Mouse (Mus musculus): ENCODE results near the gene Lysmd3. TPM values are rescaled to one million over a fixed set of nuclear protein-coding genes. Genes with fewer than 3 reads are reported as not detected.
A peak's percentile ranks its signal among the peaks of the same experiment; 100 is the strongest.

The Lysmd3 gene
- total RNA-seq, 2 experiments from 2014 or later = 14.4 to 15.9 TPM

DNA sequence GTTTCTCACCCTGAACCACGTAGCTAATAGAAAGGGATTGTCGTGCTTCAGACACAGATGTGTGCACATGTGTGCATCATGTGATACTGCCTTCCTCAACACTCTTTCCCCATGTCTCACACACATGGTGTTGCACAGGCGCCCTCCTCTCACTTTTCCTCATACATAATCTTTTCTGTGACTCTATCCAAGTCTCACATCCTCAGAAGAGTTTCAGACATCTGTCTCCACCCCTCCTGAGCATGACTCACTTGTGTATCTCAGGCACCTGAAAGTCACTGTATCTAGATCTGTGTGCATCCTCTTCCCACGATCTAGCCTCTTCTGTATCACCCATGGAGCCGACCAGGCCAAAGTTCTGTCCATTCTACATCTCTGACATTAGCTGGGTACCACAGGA is 10.2 kb downstream of the Lysmd3 start:
- no peak for DNase-seq

DNA sequence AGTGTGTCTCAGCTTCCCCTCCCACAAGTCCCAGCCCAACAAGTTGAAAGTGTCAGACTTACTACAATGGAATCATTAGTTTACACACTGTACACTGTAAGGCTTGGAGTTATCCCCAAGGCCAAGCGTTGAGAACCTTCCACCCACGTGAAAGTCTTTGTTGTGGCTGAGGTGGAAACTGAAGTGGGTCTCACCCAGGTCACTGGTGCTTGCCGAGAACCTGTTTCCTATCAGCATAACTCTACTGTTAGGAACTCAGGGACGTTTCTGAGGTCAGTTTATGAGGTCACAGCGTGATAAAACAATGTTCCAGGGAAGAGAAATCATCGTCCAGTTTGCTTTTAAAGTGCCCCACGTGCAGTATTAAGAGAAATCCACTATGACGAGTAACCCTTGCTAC is 17.9 kb downstream of the Lysmd3 start:
- DNase-seq = no peak

DNA sequence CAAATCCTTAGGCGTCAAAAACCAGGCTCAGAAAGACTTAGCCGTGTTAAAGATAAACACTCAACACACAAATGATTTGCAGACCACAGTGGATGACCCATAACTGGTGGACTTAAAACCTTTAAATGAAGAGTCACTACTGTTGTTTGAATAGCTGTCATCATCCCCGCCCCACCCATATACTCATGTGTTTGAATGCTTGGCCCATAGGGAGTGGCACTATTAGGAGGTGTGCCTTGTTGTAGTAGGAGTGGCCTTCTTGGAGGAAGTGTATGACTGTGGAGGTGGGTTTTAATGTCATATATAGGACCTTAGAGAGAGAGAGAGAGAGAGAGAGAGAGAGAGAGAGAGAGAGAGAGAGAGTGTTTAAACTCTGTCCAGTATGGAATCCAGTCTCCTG is 25.6 kb downstream of the Lysmd3 start:
- DNase-seq = no peak

DNA sequence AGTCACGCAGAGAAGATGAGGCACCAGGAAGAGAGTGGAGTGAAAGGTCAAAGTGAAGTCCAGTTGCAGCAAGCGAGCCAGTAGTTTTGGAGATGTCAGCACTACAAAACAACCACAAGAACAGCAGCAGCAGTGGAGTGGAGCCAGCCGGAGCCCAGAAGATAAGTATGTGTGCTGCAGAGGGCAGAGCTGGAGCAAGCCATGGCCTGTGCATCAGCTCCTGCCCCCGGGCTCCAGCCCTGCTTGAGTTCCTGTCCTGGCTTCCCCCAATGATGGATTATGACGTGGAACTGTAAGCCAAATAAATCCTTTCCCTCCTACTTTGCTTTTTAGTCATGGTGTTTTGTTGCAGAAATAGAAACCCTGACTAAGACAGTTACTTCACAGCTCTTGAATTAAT is 26.8 kb downstream of the Lysmd3 start:
- DNase-seq = no peak

DNA sequence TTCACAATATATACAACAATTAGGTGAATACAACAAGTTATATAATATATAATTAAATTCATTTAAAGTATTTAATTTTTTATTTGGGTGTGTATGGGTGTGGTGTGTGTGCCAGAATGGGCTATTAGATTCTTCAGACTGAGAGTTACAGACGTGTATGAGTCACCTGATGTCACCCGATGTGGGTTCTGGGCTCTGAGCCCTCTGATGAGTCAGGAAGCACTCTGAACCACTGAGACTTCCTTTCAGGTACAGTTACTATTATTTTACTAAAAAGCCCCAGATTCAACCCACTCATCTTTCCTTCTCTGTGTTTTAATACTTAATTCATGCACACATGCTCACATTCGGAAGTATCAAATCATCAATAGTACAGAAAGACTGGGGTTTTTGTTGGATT is 27.4 kb downstream of the Lysmd3 start:
- no peak for DNase-seq

DNA sequence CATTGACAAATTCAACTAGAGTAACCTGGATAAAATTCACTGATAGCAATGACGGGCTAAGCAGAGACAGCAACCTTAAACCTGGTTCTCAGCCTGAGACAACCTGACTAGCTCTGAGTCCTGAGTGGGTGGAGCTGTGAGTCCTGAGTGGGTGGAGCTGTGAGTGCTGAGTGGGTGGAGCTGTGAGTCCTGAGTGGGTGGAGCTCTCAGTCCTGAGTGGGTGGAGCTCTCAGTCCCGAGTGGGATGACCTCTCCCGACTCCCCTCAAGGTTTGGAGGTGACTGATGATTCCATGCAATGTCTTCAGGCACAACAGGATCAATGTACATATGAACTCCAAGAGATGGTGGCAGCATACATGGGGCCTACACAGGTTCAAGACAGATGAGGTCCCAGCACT is 32.1 kb downstream of the Lysmd3 start:
- DNase-seq = no peak

DNA sequence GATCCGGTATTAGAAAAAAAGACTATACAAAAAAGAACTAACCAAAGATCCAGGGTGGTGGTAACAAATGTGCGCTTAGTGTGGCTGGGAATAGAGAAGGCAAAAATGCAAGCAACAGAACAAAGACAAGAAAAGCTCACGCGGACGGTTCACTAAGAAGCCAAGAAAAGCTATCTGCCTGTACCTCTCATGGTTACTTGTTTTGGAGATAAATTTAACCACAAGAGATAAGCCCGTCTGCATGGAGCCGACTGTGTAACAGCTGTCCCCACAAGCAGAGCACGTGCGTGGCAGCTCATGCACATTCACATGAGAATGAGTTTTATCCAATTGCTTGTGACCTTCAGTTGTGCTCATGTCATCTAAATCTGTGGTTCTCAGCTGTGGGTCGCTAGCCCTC is 33.0 kb downstream of the Lysmd3 start:
- DNase-seq = peak; percentile 57 to 60

DNA sequence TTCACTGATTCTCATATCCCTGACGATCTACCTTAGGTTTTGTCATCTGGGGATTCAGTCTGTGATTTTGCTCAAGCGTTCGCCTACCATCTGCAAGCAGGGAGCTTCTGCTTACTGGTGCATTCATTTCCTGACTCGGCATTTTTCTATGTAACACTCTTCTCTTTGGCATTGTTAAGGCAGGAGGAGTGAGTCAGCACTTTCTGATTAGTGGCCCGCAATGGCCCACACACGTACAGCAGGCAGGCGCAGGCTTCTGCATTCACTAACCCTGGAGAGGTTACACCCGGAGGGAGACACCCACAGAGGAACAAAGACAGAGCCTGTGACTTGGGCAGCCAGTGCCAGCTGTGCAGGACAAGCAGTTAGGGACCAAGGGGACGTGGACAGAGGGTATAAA is 34.1 kb downstream of the Lysmd3 start:
- DNase-seq = peak; percentile 52 to 60

DNA sequence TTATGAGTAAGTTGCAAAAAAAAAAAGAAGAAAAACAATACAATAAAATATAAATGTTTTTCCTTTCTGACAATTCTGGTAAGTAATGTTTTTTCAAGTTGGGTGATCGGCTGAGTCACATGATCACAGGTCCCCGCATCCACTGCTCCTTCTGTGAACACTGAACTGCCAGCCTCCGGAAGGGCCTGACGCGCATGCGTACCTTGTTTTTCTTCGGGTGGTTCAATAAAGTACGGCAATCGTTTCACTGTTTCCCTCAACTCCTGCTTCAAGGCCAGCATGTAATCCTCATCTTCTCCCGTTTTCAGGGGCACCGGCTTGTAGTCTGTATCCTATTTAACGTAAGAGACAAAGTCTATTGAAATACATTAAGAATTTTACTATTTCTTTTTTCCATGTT is 37.0 kb downstream of the Lysmd3 start:
- DNase-seq = no peak

DNA sequence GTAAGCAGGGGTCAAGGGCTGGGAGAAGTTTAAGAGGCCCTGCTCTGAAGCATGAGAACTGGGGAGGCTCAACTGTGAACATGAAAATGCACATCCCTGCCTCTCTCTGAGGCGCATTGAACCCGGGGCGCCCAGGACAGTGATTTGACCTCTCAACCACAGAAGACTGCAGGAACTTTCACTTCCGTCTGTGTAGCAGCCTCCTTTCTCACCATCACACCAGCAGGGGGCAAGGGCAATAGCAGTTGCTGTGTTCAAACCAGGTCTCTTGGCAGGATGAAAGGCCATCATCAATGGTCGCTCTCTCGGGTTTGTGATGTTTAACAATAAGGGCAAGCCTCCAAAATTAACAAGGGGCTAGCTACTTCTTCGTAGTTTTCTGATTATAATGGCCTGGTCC is 45.7 kb downstream of the Lysmd3 start:
- no peak for DNase-seq

DNA sequence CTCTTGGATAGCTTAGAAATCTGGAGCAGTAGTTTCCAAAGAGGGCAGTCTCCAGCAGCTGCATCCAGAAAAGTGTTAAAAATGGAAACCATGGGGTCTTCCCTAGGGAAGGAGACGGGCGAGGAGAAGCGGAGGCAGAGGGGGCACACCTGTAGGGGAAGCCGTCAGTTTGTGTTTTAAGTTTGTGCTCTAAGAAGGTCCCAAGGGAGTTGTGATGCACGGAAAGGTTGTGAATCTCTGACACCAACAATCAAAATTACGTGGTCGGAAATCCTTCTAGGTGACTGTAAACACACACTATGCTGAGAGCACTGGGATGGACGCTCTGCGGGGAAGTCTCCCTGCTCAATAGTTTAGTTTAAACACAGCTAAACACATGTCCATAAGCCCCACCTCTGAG is 46.2 kb downstream of the Lysmd3 start:
- DNase-seq = no peak

DNA sequence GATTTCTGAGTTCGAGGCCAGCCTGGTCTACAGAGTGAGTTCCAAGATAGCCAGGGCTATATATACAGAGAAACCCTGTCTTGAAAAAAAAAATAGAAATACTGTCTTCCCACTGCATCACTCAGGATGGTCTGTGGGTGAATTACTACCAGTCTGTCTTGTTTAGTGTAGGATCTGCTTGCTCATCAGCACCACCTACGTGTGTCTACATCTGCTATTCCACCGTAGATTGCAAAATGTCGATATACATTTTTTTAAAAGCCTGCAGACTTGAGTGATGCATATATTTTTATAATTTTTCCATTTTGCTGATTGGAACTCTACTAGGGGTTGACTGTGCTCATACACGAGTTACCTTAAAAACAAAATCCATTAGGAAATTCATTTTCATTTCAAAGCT is 48.8 kb downstream of the Lysmd3 start:
- no peak for DNase-seq

DNA sequence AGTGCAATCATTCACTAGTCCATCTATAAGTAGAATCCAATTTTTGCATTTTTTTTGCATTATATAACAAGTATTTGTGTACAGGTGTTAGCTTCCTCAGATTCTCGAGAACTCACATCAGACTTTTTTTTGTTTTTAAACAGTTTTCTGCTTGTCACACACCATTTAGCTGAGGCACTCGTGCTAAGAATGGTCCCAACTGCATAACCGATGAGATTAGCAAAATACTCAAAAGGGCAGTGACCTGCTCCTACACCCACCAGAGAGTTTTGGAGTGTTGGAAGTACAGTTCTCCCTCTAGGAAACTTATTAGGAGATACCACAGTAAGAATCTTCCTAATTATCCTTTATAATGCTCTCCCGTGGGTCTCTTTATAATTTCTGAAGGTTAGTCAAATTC is 52.3 kb downstream of the Lysmd3 start:
- no peak for DNase-seq

DNA sequence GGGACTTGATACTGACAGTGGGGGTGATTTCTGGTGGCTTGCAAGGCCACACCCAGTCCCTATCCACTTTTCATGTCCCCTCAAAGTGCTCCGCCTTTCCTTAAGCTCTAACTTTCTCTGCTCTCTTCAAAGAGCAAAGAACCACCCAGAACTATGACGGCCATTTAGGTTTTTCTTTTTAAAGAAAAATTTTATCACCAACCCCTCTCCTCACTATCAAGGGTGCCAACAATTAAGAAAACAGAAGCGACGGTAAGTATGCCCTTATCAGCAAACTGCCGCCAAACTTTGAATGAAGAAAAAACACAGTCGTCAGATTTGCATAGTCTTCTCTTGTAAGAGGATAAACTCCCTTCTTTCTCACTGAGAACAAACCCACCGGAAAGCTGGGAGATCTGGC is 52.8 kb downstream of the Lysmd3 start:
- no peak for DNase-seq

DNA sequence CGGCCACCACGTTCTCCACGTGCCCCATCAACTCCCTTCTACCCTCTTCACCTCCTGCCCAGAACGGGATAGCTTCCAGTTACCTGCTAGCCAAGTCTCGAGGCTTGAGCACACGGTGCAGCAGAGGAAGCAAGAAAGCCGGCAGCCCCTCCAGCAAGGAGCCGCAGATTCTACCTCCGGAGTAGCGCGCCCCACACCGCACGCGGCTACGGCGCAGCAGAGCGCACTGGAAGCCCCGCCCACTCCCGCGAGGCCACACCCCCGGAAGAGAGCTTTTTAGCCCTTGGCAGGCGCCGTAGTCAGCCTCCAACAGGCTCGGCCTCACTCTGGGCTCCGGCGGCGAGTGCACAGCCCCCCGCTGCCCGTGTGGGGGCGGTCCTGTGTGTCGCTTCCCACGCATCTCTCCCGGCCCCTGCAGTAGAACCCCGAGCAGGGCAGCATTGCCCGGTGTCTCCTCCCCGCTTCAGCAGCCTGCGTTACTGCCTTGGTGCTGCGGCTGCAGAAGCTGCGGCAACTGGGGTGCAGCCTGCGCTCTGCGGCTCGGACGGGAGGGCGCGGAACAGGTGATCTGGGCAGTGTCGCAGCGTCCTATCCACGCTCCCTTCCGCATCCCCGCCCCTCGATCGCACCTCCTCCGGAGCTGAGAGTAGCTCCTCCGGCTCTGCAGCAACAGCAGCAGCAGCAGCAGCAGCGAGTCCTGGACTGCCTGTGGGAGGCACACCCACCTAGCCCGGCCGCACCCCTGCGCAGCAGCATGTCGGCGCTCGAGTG is 53.5 kb downstream of the Lysmd3 start, which contains the start of the genes Polr3g and Mblac2:
Gene Polr3g (minus strand): TSS at position 239 of the 771 bp plus-strand sequence.
Gene Mblac2 (plus strand): TSS at position 567 of the 771 bp plus-strand sequence.
- peak; percentile 96 to 99 for DNase-seq

DNA sequence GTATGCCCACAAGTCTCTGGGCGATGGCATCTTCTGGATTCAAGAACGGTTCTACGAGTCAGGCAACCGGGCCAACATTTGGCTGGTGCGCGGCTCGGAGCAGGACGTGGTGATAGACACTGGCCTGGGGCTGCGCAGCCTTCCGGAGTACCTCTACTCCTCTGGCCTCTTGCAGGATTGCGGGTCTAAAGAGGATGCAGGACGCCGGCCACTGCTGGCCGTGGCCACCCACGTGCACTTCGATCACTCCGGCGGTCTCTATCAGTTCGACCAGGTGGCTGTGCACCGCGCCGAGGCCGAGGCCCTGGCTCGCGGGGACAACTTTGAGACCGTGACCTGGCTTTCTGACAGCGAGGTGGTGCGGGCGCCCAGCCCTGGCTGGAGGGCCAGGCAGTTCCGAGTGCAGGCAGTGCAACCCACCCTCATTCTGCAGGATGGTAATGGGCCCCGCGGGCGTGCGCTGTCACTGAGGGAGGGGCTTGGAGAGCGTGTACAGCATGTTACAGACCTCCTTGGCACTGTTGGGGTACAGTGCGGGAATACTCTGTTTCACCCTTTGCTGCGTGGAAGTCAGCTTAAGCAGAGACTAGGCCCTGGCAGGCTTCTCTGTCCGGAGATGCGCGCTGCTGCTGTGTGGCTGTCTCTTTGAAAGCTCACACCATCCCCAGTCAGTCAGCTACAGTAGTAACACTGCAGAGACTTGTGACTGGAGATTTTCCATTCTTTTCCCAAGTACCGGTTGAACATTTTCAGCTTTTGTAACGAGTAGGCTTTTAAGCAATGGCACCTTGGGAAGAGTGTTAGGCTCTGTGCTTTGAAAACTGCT is 54.3 kb downstream of the Lysmd3 start:
- peak in 1 of 2 experiments; percentile 25 for DNase-seq

DNA sequence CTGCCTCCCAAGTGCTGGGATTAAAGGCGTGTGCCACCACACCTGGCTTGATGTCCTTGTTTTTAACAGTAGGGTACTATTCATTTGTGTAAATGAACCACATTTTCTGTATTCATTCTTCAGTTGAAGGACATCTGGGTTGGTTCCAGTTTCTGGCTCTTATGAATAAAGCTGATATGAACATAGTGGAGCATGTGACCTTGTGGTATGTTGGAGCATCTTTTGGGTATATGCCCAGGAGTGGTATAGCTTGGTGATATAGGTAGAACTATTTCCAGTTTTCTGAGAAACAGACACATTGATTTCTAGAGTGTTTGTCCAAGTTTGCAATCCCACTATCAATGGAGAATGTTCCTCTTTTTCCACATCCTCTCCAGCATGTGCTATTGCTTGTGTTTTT is 56.4 kb downstream of the Lysmd3 start:
- DNase-seq = no peak

Other genes with a start within 250 kb of the Lysmd3 start
- under 1 TPM; 0.08 to 0.15 TPM for gene Adgrv1, start 24.5 kb upstream of the Lysmd3 start, total RNA-seq (2021)
- 1 to 10 TPM; 3.0 to 4.8 TPM for gene Polr3g, start 53.4 kb downstream of the Lysmd3 start, total RNA-seq (2021)
- gene Mblac2, start 53.7 kb downstream of the Lysmd3 start, total RNA-seq (2021) = 1 to 10 TPM; 4.8 to 6.5 TPM
- 10 to 100 TPM; 43.0 to 56.0 TPM for gene Cetn3, start 125.4 kb downstream of the Lysmd3 start, total RNA-seq (2021)

Data from heart, adult 18-20 months (tissue).